Mouse (Mus musculus) inflammation-experienced regulatory T-cells (primary cell): ENCODE results near the gene Vmn1r213. TPM values are rescaled to one million over a fixed set of nuclear protein-coding genes. Genes with fewer than 3 reads are reported as not detected.

Experiments
- polyA plus RNA-seq, 2 experiments: library from polyadenylated mRNA; unstranded; fragments of 100-300 nt; shearing (Covaris generic); gene quantifications; one replicate each; pipeline ENCODE4 v1.2.1; 2017

Gene Vmn1r213
- polyA plus RNA-seq: not detected

DNA sequence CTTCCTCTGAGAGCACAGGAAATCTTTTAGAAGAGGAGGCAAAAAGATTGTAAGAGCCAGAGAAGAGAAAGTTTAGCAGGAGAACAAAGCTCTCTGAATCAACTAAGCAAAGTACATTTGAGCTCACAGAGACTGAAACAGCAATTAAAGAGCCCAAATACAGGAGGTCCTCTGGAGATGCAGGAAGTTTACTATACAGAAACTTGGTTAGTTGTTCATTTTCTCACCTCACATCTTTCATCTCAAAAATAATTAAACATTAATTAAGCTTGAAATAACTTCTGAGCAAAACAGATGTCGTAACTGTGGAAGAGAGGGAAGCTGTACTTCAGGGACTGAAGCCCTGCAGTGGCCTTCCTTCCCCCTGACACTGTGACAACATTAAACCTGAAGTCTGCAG lies at the start of gene Vmn1r213:
Gene Vmn1r213 (plus strand): TSS at position 301 of the 400 bp plus-strand sequence.

GRCm38 (mm10) chr13:23030118-23030517 lies 22.7 kb downstream of the Vmn1r213 start, which contains the start of gene Vmn1r214:
Vmn1r214 (plus strand) TSS chr13:23030418.

Other genes with a start within 250 kb of the Vmn1r213 start
- 1 to 10 TPM in 1 of 2 experiments, under 1 TPM in 1; 0.20 to 1.1 TPM for gene Vmn1r208, start 230.3 kb upstream of the Vmn1r213 start, polyA plus RNA-seq
- under 1 TPM; 0.06 to 0.56 TPM for gene Vmn1r209, start 198.0 kb upstream of the Vmn1r213 start, polyA plus RNA-seq
- gene Vmn1r210, start 176.3 kb upstream of the Vmn1r213 start, polyA plus RNA-seq: 1 to 10 TPM in 1 of 2 experiments, under 1 TPM in 1; 0.34 to 1.1 TPM
- not detected for gene Vmn1r211, start 150.1 kb upstream of the Vmn1r213 start, polyA plus RNA-seq
- gene Vmn1r212, start 123.5 kb upstream of the Vmn1r213 start, polyA plus RNA-seq: not detected
- under 1 TPM; 0.10 to 0.89 TPM for gene Vmn1r214, start 22.8 kb downstream of the Vmn1r213 start, polyA plus RNA-seq
- under 1 TPM in 1 of 2 experiments, not detected in 1; 0.13 TPM for gene Vmn1r215, start 60.4 kb downstream of the Vmn1r213 start, polyA plus RNA-seq
- gene Vmn1r217, start 110.6 kb downstream of the Vmn1r213 start, polyA plus RNA-seq: 1 to 10 TPM in 1 of 2 experiments, not detected in 1; 1.0 TPM
- under 1 TPM; 0.02 to 0.18 TPM for gene Vmn1r218, start 125.5 kb downstream of the Vmn1r213 start, polyA plus RNA-seq
- not detected for gene Vmn1r219, start 151.7 kb downstream of the Vmn1r213 start, polyA plus RNA-seq
- under 1 TPM in 1 of 2 experiments, not detected in 1; 0.12 TPM for gene Vmn1r220, start 180.3 kb downstream of the Vmn1r213 start, polyA plus RNA-seq
- under 1 TPM in 1 of 2 experiments, not detected in 1; 0.95 TPM for gene Vmn1r221, start 206.5 kb downstream of the Vmn1r213 start, polyA plus RNA-seq
- under 1 TPM in 1 of 2 experiments, not detected in 1; 0.51 TPM for gene Vmn1r222, start 228.3 kb downstream of the Vmn1r213 start, polyA plus RNA-seq
- under 1 TPM; 0.02 to 0.07 TPM for gene Vmn1r223, start 239.5 kb downstream of the Vmn1r213 start, polyA plus RNA-seq